Mouse (Mus musculus) lung, postnatal 10 days (tissue): Measurements from ENCODE around the gene Arid3b.

Experiments used
- DNase-seq: peaks from one replicate; pipeline ENCODE4 v3.0.0; 2021

Gene Arid3b

GRCm38 (mm10) chr9:57744462-57745091, 92.0 kb downstream of the Arid3b start:
- peak; percentile 50 for DNase-seq
